ENCODE assay signal across 19 mouse cellular contexts in genomic region chr15:70618131-70618674, GRCm38 (mm10).
A peak's percentile ranks its signal among the peaks of the same experiment; 100 is the strongest.
DNase-seq lines count a peak whose midpoint lies in the region; ATAC-seq and TF ChIP-seq lines count a peak whose summit lies in the region.
"Had no signal": no experiment of that assay in that cellular context is flagged by ENCODE, and none has a peak within 500 bp of the region (broad histone marks: within the 10 kb centered on the region; RNA-seq: fewer than 3 reads in every experiment).

No protein-coding gene starts in this region.

- no peak overlapping the region for H3K27ac ChIP-seq in forebrain, embryonic 12.5 days
- H3K27ac ChIP-seq: embryonic facial prominence, embryonic 13.5 days; embryonic facial prominence, embryonic 15.5 days had no signal

- no peak overlapping the region for H3K9ac ChIP-seq in forebrain, embryonic 12.5 days
- H3K9ac ChIP-seq: embryonic facial prominence, embryonic 13.5 days; embryonic facial prominence, embryonic 15.5 days had no signal

- no peak overlapping the region for H3K4me3 ChIP-seq in myocyte
- no peak overlapping the region for H3K4me3 ChIP-seq in forebrain, embryonic 12.5 days (replicated peaks)
- H3K4me3 ChIP-seq: embryonic facial prominence, embryonic 13.5 days; embryonic facial prominence, embryonic 15.5 days had no signal

- H3K4me1 ChIP-seq in forebrain, embryonic 12.5 days, result no peaks in the 10 kb centered on the region
- H3K4me1 ChIP-seq: embryonic facial prominence, embryonic 13.5 days; embryonic facial prominence, embryonic 15.5 days had no signal

- no peaks in the 10 kb centered on the region for H3K36me3 ChIP-seq in myocyte (ENCODE audit: control insufficient read depth, insufficient read depth)
- no peaks in the 10 kb centered on the region for H3K36me3 ChIP-seq in forebrain, embryonic 12.5 days (replicated peaks)
- H3K36me3 ChIP-seq: embryonic facial prominence, embryonic 13.5 days; embryonic facial prominence, embryonic 15.5 days had no signal

- DNase-seq in 3T3-L1 (ENCODE audit: low read depth, low spot score) (peak; percentile 1), Patski (ENCODE audit: low read depth, low spot score) (peak; percentile 13)
- DNase-seq in ovary, postnatal 36 days (ENCODE audit: low spot score), result no peak
- DNase-seq: adrenal gland, adult 8-10 months; adrenal gland, postnatal 14 days; adrenal gland, postnatal 36 days; cerebellum, adult 11-12 months; cerebellum, adult 2 months; cerebellum, adult 9-10 months; cerebellum, postnatal 10 days; cerebellum, postnatal 25 days; embryo, embryonic 11 days had no signal

- peak; percentile 73 for ATAC-seq in Patski
- no peak for ATAC-seq in forebrain, embryonic 12.5 days (ENCODE audit: low FRiP score)
- ATAC-seq: activated CD4-positive, CD25-positive, alpha-beta regulatory T cell, adult 4 months; forebrain, embryonic 14.5 days; forebrain, embryonic 16.5 days had no signal

- WGBS in forebrain, embryonic 12.5 days, result 78% methylated on average over 2 of the region's 2 CpGs

- POLR2A ChIA-PET in Patski (lab: Charles Lee), result no interaction called here

- H3K27me3 ChIP-seq in Patski (no peaks in the 10 kb centered on the region), myocyte (ENCODE audit: control insufficient read depth, insufficient read depth, insufficient read length) (no peaks in the 10 kb centered on the region)
- H3K27me3 ChIP-seq in forebrain, embryonic 12.5 days, result no peaks in the 10 kb centered on the region
- H3K27me3 ChIP-seq: embryonic facial prominence, embryonic 13.5 days; embryonic facial prominence, embryonic 15.5 days had no signal

- no peaks in the 10 kb centered on the region for H3K9me3 ChIP-seq in forebrain, embryonic 12.5 days
- H3K9me3 ChIP-seq: embryonic facial prominence, embryonic 13.5 days; embryonic facial prominence, embryonic 15.5 days had no signal

- no peak for TF ChIP-seq CTCF in Patski (IDR thresholded peaks at IDR 0.05)

- H3K4me2 ChIP-seq in myocyte (ENCODE audit: low read depth), result peak overlapping the region; percentile 1
- H3K4me2 ChIP-seq in forebrain, embryonic 12.5 days, result no peak overlapping the region
- H3K4me2 ChIP-seq: embryonic facial prominence, embryonic 13.5 days; embryonic facial prominence, embryonic 15.5 days had no signal

- TF ChIP-seq POLR2A in myocyte (IDR thresholded peaks at IDR 0.05; ENCODE audit: insufficient read length, low read depth), result no peak

- H3ac ChIP-seq in myocyte (ENCODE audit: control insufficient read depth, insufficient read length), result no peak overlapping the region

- no peaks in the 10 kb centered on the region for H3K79me2 ChIP-seq in myocyte (ENCODE audit: control insufficient read depth, insufficient read depth)

- in situ Hi-C loops in Patski (cut with MboI; ENCODE audit: low pct_unique_long_range_greater_than_20kb), result no loop called here

- CTCF ChIA-PET in Patski (lab: Charles Lee), result no interaction called here

TF ChIP-seq in myocyte, 11 proteins besides CTCF, POLR2A, EP300 and RAD21:
- TF ChIP-seq SRF (IDR thresholded peaks at IDR 0.05; ENCODE audit: control insufficient read depth, insufficient read length, low read depth), result no peak
- no peak for TF ChIP-seq MYOD1 (IDR thresholded peaks at IDR 0.05; ENCODE audit: control insufficient read depth in 1 of 3, insufficient read length in 2 of 3, low read depth in 2 of 3)
- no peak for TF ChIP-seq TCF3 (IDR thresholded peaks at IDR 0.05; ENCODE audit: insufficient read length, low read depth)
- TF ChIP-seq E2F4 (IDR thresholded peaks at IDR 0.05; ENCODE audit: insufficient read depth), result no peak
- TF ChIP-seq TCF12 (IDR thresholded peaks at IDR 0.05; ENCODE audit: insufficient read depth, poor library complexity, severe bottlenecking), result no peak
- TF ChIP-seq USF1 (IDR thresholded peaks at IDR 0.05; ENCODE audit: low read depth), result no peak
- no peak for TF ChIP-seq REST (IDR thresholded peaks at IDR 0.05; ENCODE audit: insufficient read depth, insufficient read length)
- no peak for TF ChIP-seq CEBPB (IDR thresholded peaks at IDR 0.05; ENCODE audit: insufficient read depth, poor library complexity, severe bottlenecking)
- TF ChIP-seq POLR2AphosphoS2 (IDR thresholded peaks at IDR 0.05; ENCODE audit: insufficient read length, low read depth), result no peak
- TF ChIP-seq MAX (IDR thresholded peaks at IDR 0.05; ENCODE audit: low read depth), result no peak
- no peak for TF ChIP-seq MYOG (IDR thresholded peaks at IDR 0.05; ENCODE audit: control insufficient read depth in 1 of 3, insufficient read depth in 1 of 3, insufficient read length in 2 of 3, low read depth in 2 of 3)
